ENCODE assay signal across 18 mouse cellular contexts in genomic region chr13:23387548-23387947, GRCm38 (mm10). TPM values are rescaled to one million over a fixed set of nuclear protein-coding genes. Genes with fewer than 3 reads are reported as not detected.
DNase-seq lines count a peak whose midpoint lies in the region; TF ChIP-seq lines count a peak whose summit lies in the region.
"Had no signal": no experiment of that assay in that cellular context is flagged by ENCODE, and none has a peak within 500 bp of the region (broad histone marks: within the 10 kb centered on the region; RNA-seq: fewer than 3 reads in every experiment).

No protein-coding gene starts in this region.

- H3K4me3 ChIP-seq in CH12.LX (replicated peaks in 1 of 3; ENCODE audit: low read depth in 2 of 3, low read length in 2 of 3, poor library complexity in 1 of 3) (no peak overlapping the region), MEL (ENCODE audit: control insufficient read depth in 1 of 2, insufficient read depth in 1 of 2, low read depth in 2 of 2, low read length in 2 of 2) (no peak overlapping the region)
- no peak overlapping the region for H3K4me3 ChIP-seq in midbrain, embryonic 10.5 days

- TF ChIP-seq POLR2A in CH12.LX (IDR thresholded peaks at IDR 0.05; ENCODE audit: low read depth, low read length): no peak
- TF ChIP-seq POLR2A in MEL (IDR thresholded peaks at IDR 0.05; ENCODE audit: control insufficient read depth in 1 of 2, insufficient read depth in 1 of 2, low read depth in 1 of 2, low read length in 2 of 2, poor library complexity in 1 of 2): no peak

- H3K27me3 ChIP-seq in CH12.LX (replicated peaks) (no peaks in the 10 kb centered on the region), MEL (ENCODE audit: control insufficient read depth in 1 of 2, insufficient read depth in 2 of 2, low read length in 2 of 2) (peaks cover 1 to 7% of the 10 kb centered on the region in 2 experiments; a peak in 3 of 4 replicates)
- H3K27me3 ChIP-seq in midbrain, embryonic 10.5 days (ENCODE audit: low read depth, poor library complexity, severe bottlenecking): no peaks in the 10 kb centered on the region
- H3K27me3 ChIP-seq: Patski had no signal

- no peak overlapping the region for H3K4me2 ChIP-seq in CH12.LX (ENCODE audit: insufficient read depth, low read depth, poor library complexity, severe bottlenecking)

- TF ChIP-seq RAD21 in CH12.LX (IDR thresholded peaks at IDR 0.05; ENCODE audit: low read depth, low read length) (no peak), MEL (IDR thresholded peaks at IDR 0.05; ENCODE audit: low read depth, low read length) (no peak)

- dilution Hi-C loops in CH12.LX (cut with MboI; ENCODE audit: extremely low pct_ligation_motif_present, extremely low pct_unique_long_range_greater_than_20kb, low sequenced_read_pairs): no loop called here

- H3K4me1 ChIP-seq in CH12.LX (ENCODE audit: control insufficient read depth in 1 of 2, insufficient read depth in 2 of 2): peaks cover 2 to 17% of the 10 kb centered on the region in 2 experiments; a peak in 2 of 4 replicates
- no peaks in the 10 kb centered on the region for H3K4me1 ChIP-seq in MEL (ENCODE audit: control insufficient read depth in 1 of 2, insufficient read depth in 2 of 2, low read length in 2 of 2)
- no peaks in the 10 kb centered on the region for H3K4me1 ChIP-seq in midbrain, embryonic 10.5 days

- H3K9ac ChIP-seq in CH12.LX (ENCODE audit: insufficient read depth, low read depth) (no peak overlapping the region), MEL (ENCODE audit: control insufficient read depth, low read depth, low read length, poor library complexity, severe bottlenecking) (no peak overlapping the region)

- no peak for TF ChIP-seq CTCF in CH12.LX (conservative IDR thresholded peaks at IDR 0.05 in 1 of 2, IDR thresholded peaks at IDR 0.05 in 1 of 2; ENCODE audit: low read depth in 2 of 2, low read length in 2 of 2)
- TF ChIP-seq CTCF in MEL (IDR thresholded peaks at IDR 0.05 in 2 of 3, conservative IDR thresholded peaks at IDR 0.05 in 1 of 3; ENCODE audit: control insufficient read depth in 1 of 3, insufficient read depth in 1 of 3, low read depth in 2 of 3, low read length in 3 of 3, poor library complexity in 1 of 3, severe bottlenecking in 1 of 3): no peak

- TF ChIP-seq EP300 in CH12.LX (IDR thresholded peaks at IDR 0.05; ENCODE audit: low read length) (no peak), MEL (IDR thresholded peaks at IDR 0.05; ENCODE audit: low read depth in 1 of 2, low read length in 2 of 2) (no peak)

- 85% methylated on average over 1 of the region's 1 CpGs for WGBS in midbrain, embryonic 10.5 days

- H3K36me3 ChIP-seq in CH12.LX (replicated peaks in 1 of 2; ENCODE audit: control insufficient read depth in 1 of 2, insufficient read depth in 1 of 2, low read length in 1 of 2): no peaks in the 10 kb centered on the region
- H3K36me3 ChIP-seq in MEL (ENCODE audit: control insufficient read depth in 1 of 2, insufficient read depth in 2 of 2, low read length in 2 of 2): no peaks in the 10 kb centered on the region; a peak in 1 of 4 replicates
- no peaks in the 10 kb centered on the region for H3K36me3 ChIP-seq in midbrain, embryonic 10.5 days
- H3K36me3 ChIP-seq: G1E had no signal

- H3K79me2 ChIP-seq in CH12.LX (replicated peaks; ENCODE audit: control insufficient read depth, extremely low read depth, insufficient read depth, poor library complexity, severe bottlenecking): no peaks in the 10 kb centered on the region
- no peaks in the 10 kb centered on the region for H3K79me2 ChIP-seq in MEL (ENCODE audit: control insufficient read depth, insufficient read depth, low read length, poor library complexity)

- DNase-seq in CH12.LX (ENCODE audit: extremely low read depth) (no peak), MEL (ENCODE audit: low read depth, low spot score) (no peak)
- DNase-seq in midbrain, embryonic 10.5 days (ENCODE audit: low spot score): no peak
- no peak for DNase-seq in gastrocnemius, postnatal 10 days
- DNase-seq: adrenal gland, adult 2 months; adrenal gland, adult 8-10 months; adrenal gland, postnatal 10 days; adrenal gland, postnatal 14 days; adrenal gland, postnatal 25 days; adrenal gland, postnatal 36 days; B cell, adult 2 months; cerebellum, adult 11 months; cerebellum, adult 11-12 months; cerebellum, adult 18-20 months; cerebellum, adult 2 months; cerebellum, adult 8-10 months had no signal

- H3K27ac ChIP-seq in CH12.LX (ENCODE audit: insufficient read depth, low read depth) (no peak overlapping the region), MEL (ENCODE audit: control insufficient read depth, low read depth, low read length) (no peak overlapping the region)
- H3K27ac ChIP-seq in midbrain, embryonic 10.5 days (replicated peaks): no peak overlapping the region

- H3K9me3 ChIP-seq in CH12.LX (replicated peaks; ENCODE audit: low read length): no peaks in the 10 kb centered on the region
- H3K9me3 ChIP-seq in MEL (replicated peaks; ENCODE audit: insufficient read depth, low read length): no peaks in the 10 kb centered on the region
- no peaks in the 10 kb centered on the region for H3K9me3 ChIP-seq in midbrain, embryonic 10.5 days (replicated peaks)
- H3K9me3 ChIP-seq: G1E had no signal

- in situ Hi-C loops in CH12.LX (cut with MboI; ENCODE audit: low pct_ligation_motif_present, low pct_unique_long_range_greater_than_20kb, low sequenced_read_pairs): no loop called here

TF ChIP-seq in CH12.LX, 34 proteins besides CTCF, POLR2A, EP300 and RAD21:
- TF ChIP-seq TBP (conservative IDR thresholded peaks at IDR 0.05; ENCODE audit: low read depth, low read length): peak; percentile 96
- no peak for TF ChIP-seq BHLHE40 (IDR thresholded peaks at IDR 0.05; ENCODE audit: low read depth, low read length)

TF ChIP-seq in MEL, 35 proteins besides CTCF, POLR2A, EP300 and RAD21:
- TF ChIP-seq TBP (IDR thresholded peaks at IDR 0.05; ENCODE audit: low read depth, low read length): peak; percentile 93
- no peak for TF ChIP-seq POLR2AphosphoS5 (IDR thresholded peaks at IDR 0.05; ENCODE audit: borderline replicate concordance, low read depth, low read length)
- TF ChIP-seq ZC3H11A (IDR thresholded peaks at IDR 0.05; ENCODE audit: low read depth, low read length): no peak
- no peak for TF ChIP-seq JUND (IDR thresholded peaks at IDR 0.05; ENCODE audit: low read depth, low read length)

RNA-seq across cellular contexts. Expression of gene Zfp322a, which starts 18.5 kb away (rescaled TPM):
- total RNA-seq in CH12.LX (2012; rRNA removed): 10.3 and 12.3 TPM in 2 replicates
- total RNA-seq in CH12.LX (2014; rRNA removed): 17.7 and 20.0 TPM in 2 replicates
- polyA plus RNA-seq in CH12.LX (2012; ENCODE audit: insufficient read length, low read depth): 10.3 and 10.5 TPM in 2 replicates
- 7.0 and 8.4 TPM in 2 replicates for total RNA-seq in MEL (2012; rRNA removed)
- polyA plus RNA-seq in MEL (2012; ENCODE audit: insufficient read depth in 1 of 2, insufficient read length in 2 of 2, low read depth in 1 of 2, low replicate concordance in 2 of 2, missing spikeins in 1 of 2): 1 to 10 TPM in 1 of 2 experiments, not detected in 1; 5.7 TPM
- 55.6 and 58.6 TPM in 2 replicates for polyA plus RNA-seq in midbrain, embryonic 10.5 days (2016; fragmentation: Nextera tagmentation; extraction: Ambion mirVana)
- total RNA-seq in gastrocnemius, postnatal 10 days (2021): 10 to 100 TPM; 13.2 to 20.8 TPM

RNA-seq across cellular contexts. Expression of gene Abt1, which starts 36.1 kb away (rescaled TPM):
- 10.1 and 13.1 TPM in 2 replicates for total RNA-seq in CH12.LX (2012; rRNA removed)
- 14.4 and 15.4 TPM in 2 replicates for total RNA-seq in CH12.LX (2014; rRNA removed)
- polyA plus RNA-seq in CH12.LX (2012; ENCODE audit: insufficient read length, low read depth): 11.7 and 12.9 TPM in 2 replicates
- 12.5 and 16.2 TPM in 2 replicates for total RNA-seq in MEL (2012; rRNA removed)
- 10 to 100 TPM in 1 of 2 experiments, not detected in 1; 14.2 TPM for polyA plus RNA-seq in MEL (2012; ENCODE audit: insufficient read depth in 1 of 2, insufficient read length in 2 of 2, low read depth in 1 of 2, low replicate concordance in 2 of 2, missing spikeins in 1 of 2)
- polyA plus RNA-seq in midbrain, embryonic 10.5 days (2016; fragmentation: Nextera tagmentation; extraction: Ambion mirVana): 14.3 and 14.7 TPM in 2 replicates
- 1 to 10 TPM; 4.8 to 5.3 TPM for total RNA-seq in gastrocnemius, postnatal 10 days (2021)

Comparison
In these comparisons a context has a peak if more than half of its experiments do, and no peak if none do; other contexts are left out.
1. Of the 35 proteins assayed by ChIP-seq in both MEL and CH12.LX: peak only in MEL: none; only in CH12.LX: none; in both: TBP; in neither: 34.